Mouse (Mus musculus) erythroblast, embryonic 14.5 days (primary cell): ENCODE measurements around the gene Cfd.

ENCODE experiments used
- GATA1 ChIP-seq: IDR thresholded peaks from 2 replicates; pipeline ENCODE4 v1.6.1; 2012; ENCODE audit warnings: low read length, inconsistent platforms, mixed read lengths
- TAL1 ChIP-seq: IDR thresholded peaks from 3 replicates; pipeline ENCODE4 v1.6.1; 2012; ENCODE audit warnings: low read length, inconsistent platforms, mixed read lengths

DNA sequence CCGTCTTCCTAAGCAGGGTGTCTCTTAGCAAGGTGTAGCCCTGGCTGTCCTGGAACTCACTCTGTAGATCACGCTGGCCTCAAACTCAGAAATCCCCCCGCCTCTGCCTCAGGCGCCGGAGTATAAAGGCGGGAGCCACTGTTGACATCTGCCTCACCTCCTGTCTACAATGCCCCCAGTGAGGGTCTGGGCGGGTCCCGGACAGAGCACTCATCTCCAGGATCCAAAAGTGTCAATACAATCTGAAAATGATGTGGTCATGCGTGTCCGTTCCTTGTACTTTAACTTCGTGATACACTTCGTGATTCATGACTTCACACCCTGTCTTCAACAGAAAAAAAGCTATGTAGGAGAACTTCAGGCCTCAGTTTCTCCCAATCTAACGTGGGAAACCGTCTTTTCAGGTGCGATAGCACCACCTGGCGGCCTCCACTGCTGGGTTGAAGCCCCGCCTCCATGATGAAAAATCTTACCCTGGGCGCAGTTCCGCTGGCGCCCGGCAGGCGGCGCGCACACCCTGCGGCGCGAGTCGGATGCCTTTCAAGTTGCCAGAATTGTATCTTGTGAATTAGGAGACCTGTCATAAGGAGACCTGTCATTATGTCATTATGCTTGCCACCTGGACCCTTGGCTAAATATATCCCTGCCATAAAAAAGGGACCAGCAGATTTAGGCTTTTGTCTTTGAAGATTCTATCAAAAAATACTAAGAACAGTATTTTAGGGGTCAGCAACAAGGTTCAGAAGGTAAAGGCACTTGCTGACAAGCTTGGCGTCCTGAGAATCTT, 34.5 kb downstream of the Cfd start:
- no peak for TF ChIP-seq TAL1
- no peak for TF ChIP-seq GATA1
